9 mouse cellular contexts compared by ENCODE assay signal in genomic region chrX:133604272-133604671, GRCm38 (mm10).
DNase-seq lines count a peak whose midpoint lies in the region; ATAC-seq lines count a peak whose summit lies in the region.
"Had no signal": no experiment of that assay in that cellular context is flagged by ENCODE, and none has a peak within 500 bp of the region (broad histone marks: within the 10 kb centered on the region; RNA-seq: fewer than 3 reads in every experiment).

No protein-coding gene starts in this region.

- peak; percentile 42 for DNase-seq in embryo, embryonic 10 days (ENCODE audit: low spot score)
- DNase-seq in embryo, embryonic 9.5 days (ENCODE audit: extremely low spot score) = no peak
- peak; percentile 32 for DNase-seq in adipocyte (ENCODE audit: low spot score)
- peak; percentile 58 to 59 for DNase-seq in heart, adult 9 months (ENCODE audit: low spot score in 2 of 2)
- DNase-seq in lung, adult 18-20 months = peak; percentile 13 to 16
- DNase-seq in thymus, postnatal 36 days = no peak
- no peak for DNase-seq in layer of hippocampus, postnatal 14 days (ENCODE audit: low spot score in 2 of 2)
- DNase-seq: adrenal gland, postnatal 10 days had no signal

- ATAC-seq in erythroid progenitor cell, adult 5-6 weeks (replicated peaks; ENCODE audit: low FRiP score, poor library complexity, severe bottlenecking) = no peak

Comparison
In these comparisons a context has a peak if more than half of its experiments do, and no peak if none do; other contexts are left out.
1. DNase-seq: peak in embryo, embryonic 10 days (single experiment), adipocyte (single experiment), heart, adult 9 months (2 of 2) and lung, adult 18-20 months (2 of 2); none in embryo, embryonic 9.5 days (single experiment), thymus, postnatal 36 days (0 of 2) and layer of hippocampus, postnatal 14 days (0 of 2).